Mouse (Mus musculus) lung, postnatal 14 days (tissue): Measurements from ENCODE around the gene Sgcd.
A peak's percentile ranks its signal among the peaks of the same experiment; 100 is the strongest.
"Not testable (repeated sequence)": the region's sequence is repeated elsewhere in the genome, so short reads cannot be mapped to it uniquely, and the experiment has no call there.

Experiments
- DNase-seq: peaks from one replicate; pipeline ENCODE4 v3.0.0; 2021

Gene Sgcd

GRCm38 (mm10) chr11:47446337-47446736 lies 542.4 kb downstream of the Sgcd start:
- DNase-seq: no peak

DNA sequence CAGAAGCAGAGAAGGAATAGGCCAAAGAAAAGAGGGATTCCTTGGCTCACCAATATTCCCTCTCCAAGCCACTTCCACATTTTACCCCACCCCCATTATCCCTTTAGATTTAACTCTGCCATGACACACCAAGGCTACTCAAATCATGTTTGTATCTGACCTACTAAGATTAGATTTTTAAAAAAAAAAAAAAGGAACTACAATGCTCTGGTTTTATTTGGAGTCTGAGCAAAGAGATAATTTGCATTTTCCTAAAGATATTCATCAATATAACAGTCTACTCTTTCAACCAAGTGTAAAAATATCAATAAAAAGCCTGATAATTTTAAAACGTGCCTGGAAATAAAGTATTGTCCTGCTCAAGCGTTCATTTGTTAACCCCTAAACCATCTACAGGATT lies 543.1 kb downstream of the Sgcd start:
- no peak for DNase-seq

GRCm38 (mm10) chr11:47442266-47442665 lies 546.5 kb downstream of the Sgcd start:
- no peak for DNase-seq

GRCm38 (mm10) chr11:47399607-47400006 lies 589.2 kb downstream of the Sgcd start:
- no peak for DNase-seq

DNA sequence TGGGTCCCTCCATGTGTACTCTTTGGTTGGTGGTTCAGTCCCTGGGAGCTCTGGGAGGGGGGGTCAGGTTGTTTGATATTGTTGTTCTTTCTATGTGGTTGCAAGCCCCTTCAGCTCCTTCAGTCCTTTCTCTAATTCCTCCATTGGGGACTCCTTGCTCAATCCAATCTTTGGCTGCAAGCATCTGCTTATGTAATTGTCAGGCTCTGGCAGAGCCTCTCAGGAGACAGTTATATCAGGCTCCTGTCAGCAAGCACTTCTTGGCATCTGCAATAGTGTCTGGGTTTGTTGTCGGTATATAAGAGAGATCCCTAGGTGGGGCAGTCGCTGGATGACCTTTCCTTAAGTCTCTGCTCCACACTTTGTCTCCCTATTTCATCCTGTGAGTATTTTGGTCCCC lies 598.0 kb downstream of the Sgcd start:
- not testable (repeated sequence) for DNase-seq

GRCm38 (mm10) chr11:47389327-47389726 lies 599.4 kb downstream of the Sgcd start:
- DNase-seq: no peak

DNA sequence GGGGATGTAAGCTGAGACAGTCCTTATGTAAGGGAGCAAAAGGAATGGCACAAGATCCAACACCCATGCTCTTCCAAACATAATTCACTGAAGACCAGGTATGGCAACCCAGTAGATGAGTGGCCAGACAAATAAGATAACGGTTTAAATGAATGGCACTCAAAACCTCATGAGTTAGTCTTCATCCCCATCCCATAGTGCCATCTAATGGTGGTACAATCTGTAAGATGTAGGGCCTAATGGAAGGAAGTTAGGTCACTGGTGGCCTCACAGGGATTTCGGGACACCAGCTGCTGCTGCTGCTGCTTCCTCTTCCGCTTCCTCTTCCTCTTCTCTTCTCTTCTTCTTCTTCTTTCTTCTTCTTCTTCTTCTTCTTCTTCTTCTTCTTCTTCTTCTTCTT lies 601.0 kb downstream of the Sgcd start:
- no peak for DNase-seq

GRCm38 (mm10) chr11:47386136-47386535 lies 602.6 kb downstream of the Sgcd start:
- no peak for DNase-seq

GRCm38 (mm10) chr11:47379630-47379958 lies 609.2 kb downstream of the Sgcd start:
- no peak for DNase-seq

- peak; percentile 45 for DNase-seq
These were observed 609.7 kb downstream of the Sgcd start for GRCm38 (mm10) chr11:47378843-47379629.

DNA sequence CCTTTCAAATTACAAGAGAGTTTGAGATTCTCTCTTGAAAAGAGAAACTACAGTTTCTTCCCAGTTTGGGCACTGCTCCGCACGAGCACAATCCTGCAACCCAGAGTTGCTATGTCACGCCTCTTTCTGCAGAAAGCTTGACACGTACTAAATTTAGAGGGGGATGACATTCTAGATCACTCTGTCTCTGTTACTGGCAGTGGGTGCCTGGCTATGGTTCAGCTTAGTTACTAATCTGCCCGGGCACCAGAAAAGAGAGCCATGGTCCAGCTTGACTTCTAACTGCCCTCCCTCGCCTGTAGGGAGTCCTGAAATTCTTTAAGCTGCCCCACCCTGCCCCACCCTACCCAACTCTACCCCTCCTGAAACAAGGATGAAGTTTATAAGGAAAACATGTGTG lies 611.3 kb downstream of the Sgcd start:
- no peak for DNase-seq

- DNase-seq: no peak
These were observed 611.9 kb downstream of the Sgcd start for GRCm38 (mm10) chr11:47376915-47377314.

- no peak for DNase-seq
These were observed 617.2 kb downstream of the Sgcd start for GRCm38 (mm10) chr11:47371616-47372015.

- DNase-seq: no peak
These were observed 637.2 kb downstream of the Sgcd start for GRCm38 (mm10) chr11:47351585-47351984.

DNA sequence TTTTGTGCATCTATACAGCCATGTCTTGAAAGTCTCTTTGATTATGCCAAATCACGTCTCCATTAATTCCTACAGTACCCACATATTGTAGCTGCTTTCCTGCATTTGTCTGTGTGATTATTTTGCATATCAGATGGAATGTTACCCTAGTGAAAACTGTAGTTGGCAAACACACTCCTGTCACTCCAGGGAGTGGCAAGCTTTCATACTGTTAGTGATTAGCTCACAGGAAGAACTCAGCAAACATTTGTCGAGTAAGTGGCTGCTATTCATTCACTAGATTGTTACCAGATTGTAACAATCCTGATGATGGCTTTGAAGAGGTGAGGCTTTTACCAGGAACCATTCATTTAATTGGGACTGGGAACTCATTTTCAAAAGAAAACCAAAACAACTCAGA lies 645.3 kb downstream of the Sgcd start:
- no peak for DNase-seq

DNA sequence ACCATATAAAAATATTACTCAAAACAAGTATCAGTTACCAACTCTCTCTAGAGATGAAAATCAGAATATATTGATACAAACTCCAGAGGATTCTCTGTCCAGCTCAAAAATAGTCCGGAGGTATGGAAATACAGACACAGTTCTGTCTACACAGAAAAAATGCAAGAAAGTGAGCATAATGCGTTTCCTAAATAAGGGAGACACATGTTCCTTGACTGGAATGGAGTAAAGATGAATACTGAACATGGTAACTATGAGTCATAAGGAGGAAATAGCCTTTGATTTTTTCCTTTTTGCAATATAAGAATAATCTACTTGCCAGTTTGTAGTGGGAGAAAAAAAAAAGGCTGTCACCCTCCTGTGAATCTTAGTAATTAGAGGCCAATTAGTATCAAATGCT lies 655.1 kb downstream of the Sgcd start:
- no peak for DNase-seq

DNA sequence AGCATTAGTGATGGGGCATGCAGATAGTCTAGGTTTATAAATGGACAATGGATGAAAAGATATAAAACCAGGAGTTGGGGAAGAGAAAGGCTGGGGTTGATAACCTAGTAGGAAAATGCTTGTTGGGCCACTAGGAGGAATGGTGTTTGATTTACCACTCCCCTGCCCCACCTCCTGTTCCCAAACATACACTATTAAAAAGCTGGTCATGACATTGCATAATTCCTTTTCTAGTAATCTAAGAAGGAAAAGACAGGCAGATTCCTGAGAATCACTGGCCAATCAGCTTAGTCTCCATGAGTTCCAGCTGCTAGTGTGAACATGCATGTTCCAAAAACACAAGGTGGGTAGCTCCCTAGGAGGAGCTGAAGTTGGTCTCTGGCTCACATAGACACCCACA lies 683.2 kb downstream of the Sgcd start:
- DNase-seq: no peak

GRCm38 (mm10) chr11:47304702-47305450 lies 683.9 kb downstream of the Sgcd start:
- no peak for DNase-seq

DNA sequence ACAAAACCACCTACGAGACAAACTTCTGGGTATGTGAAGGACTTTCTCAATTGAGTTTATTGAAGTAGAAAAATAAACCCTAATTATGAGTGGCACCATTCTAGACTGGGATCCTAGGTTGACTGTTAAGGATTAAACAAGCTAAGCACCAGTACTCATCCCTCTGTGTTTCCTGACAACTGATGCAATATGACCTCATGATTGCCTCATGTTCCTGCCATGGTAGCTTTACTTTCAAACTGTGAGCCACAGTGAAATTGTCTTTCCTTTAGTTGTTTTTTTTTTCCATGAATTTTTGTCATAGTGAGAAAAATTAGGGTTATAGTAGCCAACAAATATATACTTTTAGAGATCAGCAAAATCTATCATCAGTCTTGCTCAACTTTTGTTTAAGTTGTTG lies 689.0 kb downstream of the Sgcd start:
- no peak for DNase-seq

DNA sequence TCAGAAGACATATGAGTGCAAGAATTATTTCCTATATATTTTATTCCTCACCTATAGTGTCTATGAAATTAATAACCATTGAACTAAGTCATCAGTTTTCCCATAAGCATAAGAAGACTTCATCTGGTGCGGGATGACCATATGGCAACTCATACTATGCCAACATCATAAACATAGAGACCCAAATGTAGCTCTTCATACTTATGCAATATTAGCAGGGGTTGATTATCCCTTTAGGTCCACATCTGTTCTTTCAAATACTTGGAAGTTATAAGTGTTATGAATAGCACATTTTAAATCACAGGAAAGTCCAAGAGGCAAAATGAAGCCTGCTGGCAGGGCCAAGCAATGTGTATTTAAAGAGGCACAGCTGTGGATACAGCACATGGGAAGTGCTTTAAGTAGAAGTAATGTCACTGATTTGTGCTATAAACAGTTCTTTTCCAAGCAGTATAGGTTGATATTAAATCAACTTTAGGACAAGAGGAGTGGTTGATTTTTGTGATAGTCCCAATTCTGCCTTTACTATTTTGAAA lies 690.9 kb downstream of the Sgcd start:
- DNase-seq: no peak

DNA sequence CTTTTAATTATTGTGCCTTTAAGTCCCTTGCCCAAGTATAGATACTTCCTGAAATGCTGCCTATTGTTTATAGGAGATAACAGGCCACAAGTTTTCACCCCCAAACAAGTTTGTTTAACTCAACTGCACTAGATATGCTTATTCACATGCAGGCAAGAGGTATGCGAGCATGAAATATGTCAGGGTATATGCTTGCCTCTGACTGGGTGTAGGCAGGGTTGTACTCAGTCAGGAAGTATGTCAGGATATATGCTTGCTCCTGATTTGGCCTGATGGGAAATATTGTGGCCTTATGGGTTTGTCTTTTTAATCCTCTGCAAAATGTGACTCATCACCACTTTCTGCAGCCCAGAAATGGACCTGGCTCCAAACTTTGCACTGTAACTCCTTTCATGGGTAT lies 694.0 kb downstream of the Sgcd start:
- no peak for DNase-seq

- no peak for DNase-seq
These were observed 712.2 kb downstream of the Sgcd start for GRCm38 (mm10) chr11:47276586-47276985.

GRCm38 (mm10) chr11:47268556-47268955 lies 720.2 kb downstream of the Sgcd start:
- no peak for DNase-seq

DNA sequence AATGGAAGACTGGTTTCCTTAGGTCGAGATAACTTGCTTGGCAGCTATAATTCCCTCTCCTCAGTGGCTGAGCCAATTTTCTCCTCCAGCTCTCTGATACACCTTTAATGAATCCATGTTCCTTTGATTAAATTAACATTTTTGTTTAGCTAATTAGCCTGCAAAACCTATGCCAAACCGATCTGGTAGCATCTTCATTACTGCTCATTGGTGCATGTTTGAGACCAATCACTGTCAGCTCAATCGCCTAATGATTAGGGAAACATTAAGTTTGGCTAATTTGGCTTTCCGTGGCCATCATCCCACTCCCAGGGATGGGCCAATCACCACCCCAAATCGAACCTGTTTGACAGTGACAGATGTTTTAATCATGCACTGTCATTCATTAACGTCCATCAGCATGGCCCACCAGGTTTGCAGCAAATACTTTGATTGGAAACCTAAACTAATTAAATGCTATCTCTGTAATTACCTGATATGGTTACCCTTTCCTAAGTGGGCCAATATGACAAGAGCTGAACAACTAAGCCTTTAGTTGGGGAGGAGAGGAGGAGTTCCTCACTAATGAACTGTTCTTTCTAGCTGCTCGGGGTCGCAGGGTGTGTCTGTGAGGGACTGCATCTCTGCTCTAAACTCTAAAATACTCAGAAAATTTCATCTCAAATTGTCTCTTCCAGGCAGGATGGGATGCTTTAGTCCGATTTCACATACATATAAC lies 724.3 kb downstream of the Sgcd start:
- DNase-seq: no peak
